Mouse (Mus musculus) cerebellum, adult 9-10 months (tissue): ENCODE results near the gene Grin2c.
A peak's percentile ranks its signal among the peaks of the same experiment; 100 is the strongest.

Source experiments
- DNase-seq: peaks from one replicate; pipeline ENCODE4 v3.0.0; 2022

Gene Grin2c

GRCm38 (mm10) chr11:115229021-115229930 is 37.8 kb downstream of the Grin2c start:
- no peak for DNase-seq

- no peak for DNase-seq
Measured at GRCm38 (mm10) chr11:115228430-115228829, 38.6 kb downstream of the Grin2c start.

GRCm38 (mm10) chr11:115227640-115228039 is 39.4 kb downstream of the Grin2c start:
- DNase-seq: no peak

GRCm38 (mm10) chr11:115226811-115227491 is 40.1 kb downstream of the Grin2c start:
- DNase-seq: no peak

- no peak for DNase-seq
Measured at GRCm38 (mm10) chr11:115225301-115225700, 41.7 kb downstream of the Grin2c start.

- DNase-seq: peak; percentile 81
Measured at GRCm38 (mm10) chr11:115224889-115225288, 42.2 kb downstream of the Grin2c start.

GRCm38 (mm10) chr11:115223877-115224276 is 43.2 kb downstream of the Grin2c start:
- DNase-seq: no peak

- DNase-seq: no peak
Measured at GRCm38 (mm10) chr11:115223451-115223850, 43.6 kb downstream of the Grin2c start.

- no peak for DNase-seq
Measured at GRCm38 (mm10) chr11:115222570-115222969, 44.5 kb downstream of the Grin2c start.

GRCm38 (mm10) chr11:115222077-115222476 is 45.0 kb downstream of the Grin2c start:
- no peak for DNase-seq

- DNase-seq: no peak
Measured at GRCm38 (mm10) chr11:115219685-115220084, 47.4 kb downstream of the Grin2c start.

- no peak for DNase-seq
Measured at GRCm38 (mm10) chr11:115219263-115219662, 47.8 kb downstream of the Grin2c start.

GRCm38 (mm10) chr11:115217439-115218410 is 49.3 kb downstream of the Grin2c start:
- peak; percentile 97 for DNase-seq

GRCm38 (mm10) chr11:115215123-115215522 is 51.9 kb downstream of the Grin2c start:
- DNase-seq: no peak

- DNase-seq: peak; percentile 89
Measured at GRCm38 (mm10) chr11:115212116-115212515, 54.9 kb downstream of the Grin2c start.

- DNase-seq: no peak
Measured at GRCm38 (mm10) chr11:115209958-115210357, 57.1 kb downstream of the Grin2c start.

- DNase-seq: no peak
Measured at GRCm38 (mm10) chr11:115208776-115209732, 58.0 kb downstream of the Grin2c start.

GRCm38 (mm10) chr11:115208126-115208525 is 58.9 kb downstream of the Grin2c start:
- DNase-seq: no peak

GRCm38 (mm10) chr11:115202756-115203155 is 64.3 kb downstream of the Grin2c start:
- no peak for DNase-seq

- DNase-seq: peak; percentile 97
Measured at GRCm38 (mm10) chr11:115202316-115202715, 64.7 kb downstream of the Grin2c start.

GRCm38 (mm10) chr11:115200520-115200919 is 66.5 kb downstream of the Grin2c start:
- peak; percentile 54 for DNase-seq
